Mouse (Mus musculus): ENCODE results near the gene Adpgk.

The Adpgk gene

DNA sequence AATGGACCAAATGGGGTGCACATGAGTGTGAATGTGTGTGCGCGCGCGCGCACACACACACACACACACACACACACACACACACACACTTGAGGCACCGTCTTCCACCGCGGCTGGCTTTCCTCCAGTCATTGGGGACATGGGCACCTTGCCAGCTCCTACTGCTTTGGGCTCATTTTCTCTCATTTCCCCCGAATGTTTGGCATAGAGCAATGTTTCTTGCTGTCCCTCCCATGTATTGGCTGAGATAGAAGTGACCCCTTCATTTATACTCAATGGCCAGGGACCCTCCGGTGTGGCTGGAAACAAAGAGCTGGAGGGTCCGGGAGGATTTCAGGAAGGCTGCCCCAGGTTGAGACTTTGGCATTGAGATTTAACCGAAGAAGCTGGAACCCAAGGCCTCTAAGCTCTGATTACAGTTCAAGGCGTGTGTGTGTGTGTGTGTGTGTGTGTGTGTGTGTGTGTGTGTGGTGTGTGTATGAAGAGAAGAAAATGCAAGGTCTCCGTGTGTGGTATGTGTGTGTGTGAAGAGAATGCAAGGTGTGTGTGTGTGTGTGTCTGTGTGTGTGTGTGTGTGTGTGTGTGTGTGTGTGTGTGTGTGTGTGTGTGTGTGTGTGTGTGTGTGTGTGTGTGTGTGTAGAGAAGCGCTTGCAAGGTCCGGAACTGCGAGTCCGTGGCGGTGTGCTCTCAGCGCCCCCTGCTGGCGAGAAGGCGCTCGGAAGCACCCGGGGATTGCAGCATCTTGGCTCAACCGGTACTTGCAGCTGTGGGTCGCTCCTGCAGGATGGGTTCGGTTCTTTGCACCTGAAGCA is 9.3 kb upstream of the Adpgk start:
- Histone ChIP-seq H3K36me3 (ENCODE audit: insufficient read depth, low read length) (no peaks in the 10 kb centered on the region), H3K27me3 (ENCODE audit: insufficient read depth, low read length) (peaks cover 10% of the 10 kb centered on the region), H3K9me3 (ENCODE audit: low read length) (no peaks in the 10 kb centered on the region), H3K4me1 (replicated peaks; ENCODE audit: low read depth, low read length) (peaks cover 17% of the 10 kb centered on the region), H3K4me3 (replicated peaks; ENCODE audit: low read length) (no peak overlapping the region)
- TF ChIP-seq POU5F1 (IDR thresholded peaks at IDR 0.05; ENCODE audit: borderline replicate concordance, low read length) (no peak), NANOG (IDR thresholded peaks at IDR 0.05; ENCODE audit: borderline replicate concordance, low read length) (no peak), CTCF (conservative IDR thresholded peaks at IDR 0.05; ENCODE audit: low read length) (peak; percentile 50)

DNA sequence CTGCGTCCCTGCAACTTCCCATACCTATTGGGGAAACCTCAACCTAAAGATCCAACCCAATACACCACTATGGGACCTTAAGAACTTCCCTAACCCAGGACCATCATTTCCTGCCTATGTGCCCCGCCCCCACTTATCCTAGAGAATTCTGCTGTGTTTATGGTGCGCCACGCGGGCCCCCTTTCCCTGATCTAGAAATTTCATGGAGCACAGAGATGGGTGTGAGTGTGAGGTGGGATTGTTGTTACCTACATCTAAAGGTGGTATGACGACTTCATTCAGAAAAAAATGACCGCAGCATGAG is 8.7 kb upstream of the Adpgk start:
- Histone ChIP-seq H3K36me3 (ENCODE audit: insufficient read depth, low read length) (no peaks in the 10 kb centered on the region), H3K4me1 (replicated peaks; ENCODE audit: low read depth, low read length) (peaks cover 17% of the 10 kb centered on the region), H3K4me3 (replicated peaks; ENCODE audit: low read length) (no peak overlapping the region), H3K27me3 (ENCODE audit: insufficient read depth, low read length) (peaks cover 10% of the 10 kb centered on the region), H3K9me3 (ENCODE audit: low read length) (no peaks in the 10 kb centered on the region)
- TF ChIP-seq POU5F1 (IDR thresholded peaks at IDR 0.05; ENCODE audit: borderline replicate concordance, low read length), result no peak
- TF ChIP-seq NANOG (IDR thresholded peaks at IDR 0.05; ENCODE audit: borderline replicate concordance, low read length), result no peak
- TF ChIP-seq CTCF (conservative IDR thresholded peaks at IDR 0.05; ENCODE audit: low read length), result no peak

DNA sequence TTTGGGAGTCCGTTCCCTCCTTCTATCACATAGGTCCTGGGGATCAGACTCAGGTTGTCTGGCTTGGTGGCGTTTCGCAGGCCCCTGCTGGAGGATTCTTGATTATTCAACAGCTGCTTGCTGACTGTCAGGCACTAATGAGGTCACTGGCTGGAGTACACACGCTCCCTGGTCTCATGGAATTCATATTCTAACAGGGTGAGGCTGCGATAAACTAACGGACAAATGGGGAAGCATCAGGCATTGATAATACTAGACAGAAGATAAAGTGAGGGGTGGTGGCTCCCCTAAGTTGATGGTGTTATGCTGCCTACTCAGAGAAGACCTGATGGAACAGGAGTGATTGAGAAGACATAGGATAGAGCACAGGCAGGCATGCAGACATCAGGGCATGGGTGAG is 5.7 kb upstream of the Adpgk start:
- Histone ChIP-seq H3K36me3 (ENCODE audit: insufficient read depth, low read length) (no peaks in the 10 kb centered on the region), H3K9me3 (ENCODE audit: low read length) (no peaks in the 10 kb centered on the region), H3K27me3 (ENCODE audit: insufficient read depth, low read length) (peaks cover 14% of the 10 kb centered on the region; the same call in 1 of the 2 replicates), H3K4me3 (replicated peaks; ENCODE audit: low read length) (no peak overlapping the region), H3K4me1 (replicated peaks; ENCODE audit: low read depth, low read length) (peaks cover 28% of the 10 kb centered on the region)
- TF ChIP-seq CTCF (conservative IDR thresholded peaks at IDR 0.05; ENCODE audit: low read length) (no peak), POU5F1 (IDR thresholded peaks at IDR 0.05; ENCODE audit: borderline replicate concordance, low read length) (no peak), NANOG (IDR thresholded peaks at IDR 0.05; ENCODE audit: borderline replicate concordance, low read length) (no peak)

DNA sequence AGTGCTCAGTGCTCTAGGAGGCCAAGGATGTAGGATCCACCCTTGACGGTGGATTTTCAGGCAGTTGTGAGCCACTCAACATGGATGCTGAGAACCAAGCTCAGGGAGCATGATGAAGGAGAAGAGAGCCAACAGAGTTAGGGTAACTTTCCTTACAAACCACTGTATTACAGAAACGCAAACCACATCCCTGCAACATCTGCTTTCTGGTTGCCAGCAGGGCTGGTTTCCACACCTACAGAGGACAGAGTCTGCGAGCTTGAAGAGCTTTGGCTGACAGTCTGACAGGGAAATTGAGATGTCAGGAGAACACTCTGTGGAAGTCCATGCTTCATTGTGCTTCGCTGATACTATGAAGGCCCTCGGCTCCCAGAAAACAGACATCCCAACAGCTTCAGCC is 3.3 kb upstream of the Adpgk start:
- no peak for TF ChIP-seq CTCF (conservative IDR thresholded peaks at IDR 0.05; ENCODE audit: low read length)
- TF ChIP-seq NANOG (IDR thresholded peaks at IDR 0.05; ENCODE audit: borderline replicate concordance, low read length), result no peak
- TF ChIP-seq POU5F1 (IDR thresholded peaks at IDR 0.05; ENCODE audit: borderline replicate concordance, low read length), result no peak
- H3K9me3 ChIP-seq (ENCODE audit: low read length), result no peaks in the 10 kb centered on the region
- peaks cover 35% of the 10 kb centered on the region for H3K4me1 ChIP-seq (replicated peaks; ENCODE audit: low read depth, low read length)
- peaks cover 4% of the 10 kb centered on the region; the same call in 1 of the 2 replicates for H3K36me3 ChIP-seq (ENCODE audit: insufficient read depth, low read length)
- peaks cover 12% of the 10 kb centered on the region; the same call in 1 of the 2 replicates for H3K27me3 ChIP-seq (ENCODE audit: insufficient read depth, low read length)
- H3K4me3 ChIP-seq (replicated peaks; ENCODE audit: low read length), result no peak overlapping the region

DNA sequence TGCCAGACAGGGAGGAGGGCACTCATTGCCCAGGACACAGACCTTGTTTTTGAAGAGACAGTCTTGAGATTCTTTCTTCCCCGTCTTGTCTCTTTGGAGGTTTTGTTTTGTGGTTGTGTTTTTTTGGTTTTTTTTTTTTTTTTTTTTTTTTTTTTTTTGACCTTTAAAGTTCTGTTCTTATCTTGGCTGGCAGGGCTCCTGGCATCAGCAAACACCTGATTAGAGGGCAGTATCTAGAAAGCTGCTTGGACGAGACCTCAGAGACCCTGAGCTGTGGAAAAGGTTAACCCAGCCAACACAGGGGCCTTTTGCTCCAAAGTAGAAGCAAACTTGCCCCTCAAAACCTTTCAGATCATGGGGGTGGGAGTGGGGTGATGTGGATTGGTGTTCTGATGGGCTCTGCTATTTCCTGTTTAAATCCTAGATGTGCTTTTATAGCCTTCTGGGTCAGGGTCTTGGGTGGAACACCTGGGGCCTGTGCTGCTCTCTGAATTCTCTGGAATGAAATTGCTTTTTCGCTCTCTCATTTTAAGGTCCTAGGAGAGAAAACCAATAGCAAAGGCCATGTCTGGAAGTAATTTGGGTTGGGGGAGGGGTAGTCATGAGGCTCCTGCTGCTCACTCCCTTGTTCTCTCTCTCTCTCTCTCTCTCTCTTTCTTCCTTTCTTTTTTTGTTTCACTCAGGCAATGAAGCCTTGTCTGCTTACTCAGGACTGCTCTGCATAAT is 2.5 kb upstream of the Adpgk start:
- H3K27me3 ChIP-seq (ENCODE audit: insufficient read depth, low read length), result peaks cover 12% of the 10 kb centered on the region; the same call in 1 of the 2 replicates
- no peaks in the 10 kb centered on the region for H3K9me3 ChIP-seq (ENCODE audit: low read length)
- peaks cover 12% of the 10 kb centered on the region for H3K36me3 ChIP-seq (ENCODE audit: insufficient read depth, low read length)
- TF ChIP-seq NANOG (IDR thresholded peaks at IDR 0.05; ENCODE audit: borderline replicate concordance, low read length) (no peak), CTCF (conservative IDR thresholded peaks at IDR 0.05; ENCODE audit: low read length) (no peak)
- H3K4me3 ChIP-seq (replicated peaks; ENCODE audit: low read length), result no peak overlapping the region
- H3K4me1 ChIP-seq (replicated peaks; ENCODE audit: low read depth, low read length), result peaks cover 40% of the 10 kb centered on the region

DNA sequence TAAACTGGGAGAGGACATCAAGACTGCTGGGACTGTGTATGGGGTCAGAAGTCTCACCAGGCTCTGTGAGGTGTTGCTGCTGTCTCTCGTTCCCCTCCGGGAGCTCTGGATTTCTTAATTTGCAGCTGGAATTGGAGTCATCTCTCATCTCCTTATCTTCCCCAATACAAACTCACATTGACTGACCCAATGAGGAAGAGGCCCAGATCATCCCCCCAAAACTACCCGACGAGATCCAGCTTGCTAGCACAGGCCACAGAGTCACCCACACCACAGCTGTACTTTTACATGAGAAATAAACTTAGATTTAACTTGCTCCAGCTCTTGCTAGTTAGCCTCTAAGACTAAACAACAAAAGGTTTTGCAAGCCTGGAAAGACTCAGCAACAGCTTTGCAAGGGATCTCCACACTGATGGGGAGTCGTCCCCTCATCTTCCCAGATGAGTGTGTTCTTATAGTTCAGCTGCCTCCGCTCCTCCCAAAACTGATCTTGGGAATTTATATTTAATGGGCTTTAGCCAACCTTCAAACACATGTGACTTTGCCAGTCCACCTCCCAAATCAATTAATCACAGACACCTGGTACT is 1.7 kb upstream of the Adpgk start:
- peaks cover 20% of the 10 kb centered on the region for H3K36me3 ChIP-seq (ENCODE audit: insufficient read depth, low read length)
- TF ChIP-seq NANOG (IDR thresholded peaks at IDR 0.05; ENCODE audit: borderline replicate concordance, low read length), result no peak
- H3K9me3 ChIP-seq (ENCODE audit: low read length), result no peaks in the 10 kb centered on the region
- no peak overlapping the region for H3K4me3 ChIP-seq (replicated peaks; ENCODE audit: low read length)
- H3K27me3 ChIP-seq (ENCODE audit: insufficient read depth, low read length), result peaks cover 12% of the 10 kb centered on the region; the same call in 1 of the 2 replicates
- peaks cover 39% of the 10 kb centered on the region for H3K4me1 ChIP-seq (replicated peaks; ENCODE audit: low read depth, low read length)

DNA sequence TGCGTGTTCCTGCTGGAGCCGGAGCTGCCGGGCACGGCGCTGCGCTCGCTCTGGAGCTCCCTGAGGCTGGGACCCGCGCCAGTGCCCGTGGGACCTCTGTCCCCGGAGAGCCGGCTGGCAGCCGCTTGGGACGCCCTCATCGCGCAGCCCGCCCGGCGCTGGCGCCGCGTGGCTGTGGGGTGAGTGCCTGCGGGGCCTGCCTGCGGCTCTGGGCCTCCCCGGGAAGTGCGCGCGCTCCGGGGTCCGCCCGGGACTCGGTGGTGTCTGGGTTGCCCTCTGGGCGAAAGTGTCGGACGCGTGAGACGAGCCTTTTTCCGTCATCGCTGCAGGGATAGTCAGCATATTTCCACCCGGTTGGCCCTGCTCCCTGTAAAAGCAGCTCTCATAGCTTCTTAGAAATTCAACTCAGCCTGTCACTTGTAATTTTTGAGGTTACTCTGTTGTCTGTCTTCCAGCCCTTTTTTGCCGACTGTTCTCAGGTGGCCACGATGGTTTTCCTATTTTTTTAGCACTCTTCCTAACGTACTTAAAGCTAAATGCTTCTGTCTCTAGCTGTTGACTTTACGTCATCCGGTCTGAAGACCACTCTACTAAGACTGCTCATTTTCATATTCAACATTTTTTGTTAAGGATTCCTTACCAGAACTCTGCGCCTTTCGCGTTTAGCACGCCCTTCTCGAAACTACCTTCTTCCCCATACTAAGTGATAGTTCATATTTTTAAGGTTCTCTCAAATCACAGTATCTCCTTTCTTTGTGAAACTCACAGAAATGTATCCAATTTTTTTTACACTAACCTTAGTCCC is 532 bp downstream of the Adpgk start:
- H3K4me1 ChIP-seq (replicated peaks; ENCODE audit: low read depth, low read length), result peaks cover 54% of the 10 kb centered on the region

DNA sequence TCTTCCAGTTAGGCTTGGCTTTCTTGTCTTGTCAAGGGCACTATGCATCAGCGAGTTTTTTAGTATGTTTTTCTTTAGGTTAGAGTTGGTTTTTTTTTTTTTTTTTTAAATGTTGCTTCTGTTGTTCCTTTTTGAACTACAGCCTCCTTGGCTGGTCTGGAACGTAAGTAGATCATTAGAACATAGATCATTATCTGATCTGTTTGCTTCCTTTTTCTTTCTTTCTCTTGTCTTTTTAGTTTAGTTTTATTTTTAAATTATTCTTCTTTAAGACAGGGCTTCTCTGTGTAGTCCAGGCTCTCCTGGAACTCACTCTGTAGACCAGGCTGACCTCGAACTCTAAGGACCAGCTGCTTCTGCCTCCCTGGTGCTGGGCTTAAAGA is 1.1 kb downstream of the Adpgk start:
- Histone ChIP-seq H3K36me3 (ENCODE audit: insufficient read depth, low read length) (peaks cover 48% of the 10 kb centered on the region), H3K9me3 (ENCODE audit: low read length) (no peaks in the 10 kb centered on the region), H3K4me1 (replicated peaks; ENCODE audit: low read depth, low read length) (peaks cover 57% of the 10 kb centered on the region), H3K4me3 (replicated peaks; ENCODE audit: low read length) (peak overlapping the region; percentile 99), H3K27me3 (ENCODE audit: insufficient read depth, low read length) (peaks cover 8% of the 10 kb centered on the region; the same call in 1 of the 2 replicates)
- no peak for TF ChIP-seq CTCF (conservative IDR thresholded peaks at IDR 0.05; ENCODE audit: low read length)

More for the DNA sequence above, 532 bp downstream of the Adpgk start:
- no peak for TF ChIP-seq NANOG (IDR thresholded peaks at IDR 0.05; ENCODE audit: borderline replicate concordance, low read length)
- no peak for TF ChIP-seq POU5F1 (IDR thresholded peaks at IDR 0.05; ENCODE audit: borderline replicate concordance, low read length)
- TF ChIP-seq CTCF (conservative IDR thresholded peaks at IDR 0.05; ENCODE audit: low read length), result no peak
- Histone ChIP-seq H3K27me3 (ENCODE audit: insufficient read depth, low read length) (peaks cover 8% of the 10 kb centered on the region; the same call in 1 of the 2 replicates), H3K9me3 (ENCODE audit: low read length) (no peaks in the 10 kb centered on the region), H3K36me3 (ENCODE audit: insufficient read depth, low read length) (peaks cover 42% of the 10 kb centered on the region), H3K4me3 (replicated peaks; ENCODE audit: low read length) (peak overlapping the region; percentile 99)
